Mouse (Mus musculus): ENCODE measurements around the gene Kifc5b.
A peak's percentile ranks its signal among the peaks of the same experiment; 100 is the strongest.

Gene Kifc5b

DNA sequence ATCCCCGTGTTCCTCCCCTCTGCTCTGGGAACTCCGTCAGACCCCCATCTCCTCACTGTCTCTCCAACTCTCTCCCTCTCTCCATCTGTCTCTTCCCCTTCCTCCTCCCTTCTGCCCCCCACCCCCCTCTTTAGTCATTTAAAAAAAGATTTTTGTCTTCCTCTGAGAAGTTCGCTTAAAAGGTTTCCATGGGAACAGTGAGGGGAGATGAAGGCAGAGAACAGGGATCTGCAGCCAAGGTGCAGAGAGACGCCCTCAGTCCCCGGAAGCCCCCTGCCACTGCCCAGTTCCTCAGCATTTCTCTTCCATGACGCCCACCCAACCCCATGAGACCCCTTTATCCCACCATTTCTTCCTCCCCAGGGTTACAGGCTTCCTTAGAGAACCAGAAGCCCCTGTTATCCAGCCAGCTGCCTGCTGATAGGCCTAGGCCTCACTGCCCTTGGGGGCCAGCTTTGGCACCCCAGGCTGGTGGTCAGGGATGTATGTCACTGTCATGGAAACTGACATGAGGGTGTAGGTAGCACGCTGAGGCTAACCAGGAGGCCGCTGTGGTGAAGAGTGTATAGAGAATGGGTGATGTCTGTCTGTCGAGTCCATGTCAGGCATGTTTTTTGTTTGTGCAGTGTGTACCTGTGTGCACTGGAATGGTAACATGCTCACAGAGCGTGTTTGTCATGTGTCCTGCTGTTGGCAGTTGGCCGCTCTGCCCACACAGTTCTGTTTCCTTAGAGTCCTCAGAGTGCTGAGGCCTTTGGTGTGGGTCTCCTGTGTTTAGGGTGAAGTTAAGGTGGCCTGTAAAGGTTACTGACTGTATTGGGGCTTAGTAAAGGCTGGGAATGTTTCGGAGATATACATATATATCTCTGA is 30.6 kb downstream of the Kifc5b start:
- no peak for DNase-seq

DNA sequence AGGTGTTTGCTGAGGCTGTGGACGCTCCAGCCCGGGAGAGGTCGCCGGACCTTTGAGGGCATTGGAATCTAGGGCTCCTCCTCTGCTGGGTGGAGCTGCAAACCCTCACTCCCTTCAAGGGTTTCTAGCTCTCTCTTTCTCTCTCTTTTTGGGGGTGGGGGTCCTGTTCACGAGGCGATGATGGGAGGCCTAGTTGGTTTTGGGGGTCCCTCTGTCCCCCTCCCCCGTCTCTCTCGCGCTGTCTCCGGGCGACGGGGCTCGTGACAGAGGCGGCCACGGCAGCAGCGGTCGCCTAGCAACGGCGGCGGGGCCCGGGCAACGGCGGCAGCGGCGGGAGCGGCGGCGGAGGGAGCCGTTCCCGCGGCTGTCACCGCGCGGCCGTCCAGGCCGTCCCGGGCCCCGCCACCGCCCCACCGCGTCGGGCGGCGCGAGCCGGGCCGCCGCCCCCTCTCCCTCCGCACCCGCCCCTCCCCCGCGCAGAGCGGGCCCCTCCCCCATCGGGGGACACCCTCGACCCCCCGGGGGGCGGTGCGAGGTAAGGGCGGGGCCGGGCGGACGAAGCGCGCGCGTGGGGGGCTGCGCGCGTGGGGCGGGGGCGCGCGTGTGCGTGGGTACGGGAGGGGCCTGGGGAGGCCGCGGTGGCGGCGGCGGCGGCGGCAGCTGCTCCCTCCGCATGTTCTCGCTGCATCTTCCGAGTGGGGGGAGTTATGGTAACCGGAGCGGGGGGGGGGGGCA is 31.6 kb downstream of the Kifc5b start:
- DNase-seq, result peak; percentile 52 to 83

DNA sequence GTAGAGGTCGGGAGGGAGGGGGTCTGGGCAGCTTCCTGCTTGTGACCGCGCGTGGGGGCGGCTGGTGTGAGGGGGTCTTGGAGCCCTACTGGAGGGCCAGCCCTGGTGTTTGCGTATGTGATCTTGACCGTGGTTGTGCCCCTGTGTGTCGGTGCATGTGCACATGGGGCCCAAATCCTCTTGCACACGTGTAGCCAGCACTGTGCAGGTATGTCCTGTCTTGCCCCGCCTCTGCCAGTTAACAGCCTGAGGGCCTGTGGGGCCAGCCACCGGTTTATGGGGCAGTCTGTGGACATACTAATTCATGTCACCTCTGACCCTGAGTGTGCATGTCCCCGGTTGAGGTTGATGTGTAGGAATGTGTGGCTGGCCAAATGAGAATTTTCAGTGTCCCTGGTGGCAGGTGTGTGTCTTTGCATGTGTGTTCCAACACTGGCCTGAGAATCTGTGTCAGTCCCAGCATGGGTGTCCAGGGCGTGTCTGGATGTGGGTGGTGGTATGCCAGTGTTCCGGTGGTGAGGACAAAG is 32.2 kb downstream of the Kifc5b start:
- peak in 1 of 2 experiments; percentile 39 for DNase-seq

DNA sequence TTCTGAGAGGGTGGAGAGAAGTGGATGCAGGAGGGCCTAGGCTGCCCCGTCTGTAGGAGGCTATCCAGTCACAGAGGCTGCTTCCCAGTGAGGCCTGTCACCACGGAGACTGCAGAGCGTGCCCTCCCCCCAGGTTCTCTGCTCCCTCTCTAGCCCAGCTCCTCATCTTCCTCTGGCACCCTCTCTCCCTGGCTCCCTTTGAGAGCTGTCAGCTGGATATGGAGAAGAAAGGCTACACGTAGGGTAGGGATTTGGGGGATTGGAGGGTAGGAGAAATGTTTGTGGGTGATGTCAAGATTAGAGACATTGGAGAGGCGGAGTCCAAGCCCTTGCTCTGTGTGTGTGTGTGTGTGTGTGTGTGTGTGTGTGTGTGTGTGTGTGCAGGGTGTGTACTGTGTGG is 33.0 kb downstream of the Kifc5b start:
- DNase-seq, result no peak

DNA sequence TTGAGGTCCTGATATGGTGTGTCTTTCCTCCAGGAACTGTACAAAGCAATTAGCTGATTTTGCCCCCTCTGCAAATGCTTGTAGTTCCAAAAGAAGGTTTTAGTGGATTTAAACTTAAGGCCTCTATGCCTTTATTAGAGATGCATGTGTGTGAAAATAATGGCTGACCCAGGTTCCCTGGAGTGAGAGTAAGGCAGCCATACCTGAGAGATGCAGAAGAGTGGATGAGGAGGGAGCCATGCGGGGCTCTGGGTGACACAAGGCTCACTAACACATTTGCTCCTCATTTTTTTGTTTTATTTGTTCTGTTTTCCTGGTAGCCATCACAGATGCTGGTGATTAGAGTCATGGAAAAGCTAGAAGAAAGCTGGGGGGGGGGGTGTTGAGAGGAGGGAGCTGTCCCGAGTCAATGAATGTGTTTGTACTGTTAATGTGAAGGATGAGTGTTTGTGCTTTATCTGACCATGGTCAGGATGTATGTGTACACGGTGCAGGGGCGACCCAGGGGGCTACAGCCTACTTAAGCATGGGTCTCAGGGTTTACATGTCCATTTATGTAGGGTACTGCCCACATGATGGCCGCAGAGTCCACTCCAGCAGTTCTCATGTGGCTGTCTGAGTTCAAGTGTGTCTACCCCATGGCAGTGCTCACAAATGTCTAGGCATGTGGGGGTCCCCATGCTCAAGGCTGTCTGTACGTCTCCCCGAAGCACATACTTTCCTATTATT is 33.8 kb downstream of the Kifc5b start:
- no peak for DNase-seq

GRCm38 (mm10) chr17:26951406-26951805 is 34.5 kb downstream of the Kifc5b start:
- peak; percentile 74 to 83 for DNase-seq

- no peak for DNase-seq
Measured at GRCm38 (mm10) chr17:26951952-26952877, 35.3 kb downstream of the Kifc5b start.

GRCm38 (mm10) chr17:26953201-26953600 is 36.3 kb downstream of the Kifc5b start:
- no peak for DNase-seq

DNA sequence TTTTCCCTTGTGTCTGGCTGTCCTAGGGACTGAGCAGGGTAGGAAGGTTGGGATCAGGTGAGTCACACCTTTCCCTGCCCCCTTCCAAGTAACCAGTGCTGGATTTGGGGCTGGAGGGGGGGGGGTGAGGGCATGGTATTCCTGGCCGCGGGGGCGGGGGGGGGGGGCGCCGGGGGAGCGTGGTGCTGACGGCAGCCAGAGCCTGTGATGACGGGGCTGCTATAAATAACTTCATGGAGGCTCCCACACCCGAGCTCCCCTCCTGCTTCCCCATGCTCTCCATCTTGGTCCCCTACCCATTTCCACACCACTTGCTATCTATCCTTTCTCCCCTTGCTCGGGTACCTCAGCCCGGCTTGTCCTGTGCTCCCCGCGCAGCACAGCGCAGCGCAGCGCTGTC is 36.8 kb downstream of the Kifc5b start:
- DNase-seq, result no peak

GRCm38 (mm10) chr17:26956309-26956708 is 39.4 kb downstream of the Kifc5b start:
- no peak for DNase-seq

DNA sequence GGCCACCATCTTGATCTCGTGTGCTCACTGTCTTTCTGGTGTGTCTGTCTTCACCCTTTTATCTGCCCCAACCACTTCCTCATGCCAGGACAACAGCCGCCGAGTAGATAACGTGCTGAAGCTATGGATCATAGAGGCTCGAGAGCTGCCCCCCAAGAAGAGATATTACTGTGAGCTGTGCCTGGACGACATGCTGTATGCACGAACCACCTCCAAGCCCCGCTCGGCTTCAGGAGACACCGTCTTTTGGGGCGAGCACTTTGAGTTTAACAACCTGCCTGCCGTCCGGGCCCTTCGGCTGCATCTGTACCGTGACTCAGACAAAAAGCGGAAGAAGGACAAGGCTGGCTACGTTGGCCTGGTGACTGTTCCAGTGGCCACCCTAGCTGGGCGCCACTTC is 40.0 kb downstream of the Kifc5b start:
- no peak for DNase-seq

DNA sequence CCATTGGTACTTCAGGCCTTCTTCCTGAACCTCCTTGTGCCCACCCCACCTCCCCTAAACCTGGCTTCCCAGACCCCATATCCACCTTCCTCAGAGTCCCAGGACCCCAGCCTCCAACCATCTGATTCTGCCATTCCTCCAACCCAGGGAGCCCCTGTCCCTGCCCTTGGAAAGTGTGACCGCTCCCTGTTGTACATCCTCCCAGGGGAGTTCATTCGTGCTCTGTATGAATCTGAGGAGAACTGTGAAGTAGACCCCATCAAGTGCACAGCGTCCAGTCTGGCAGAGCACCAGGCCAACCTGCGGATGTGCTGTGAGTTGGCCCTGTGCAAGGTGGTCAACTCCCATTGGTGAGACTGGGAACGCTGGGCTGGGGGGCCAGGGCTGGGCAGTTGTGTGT is 41.0 kb downstream of the Kifc5b start:
- no peak for DNase-seq

DNA sequence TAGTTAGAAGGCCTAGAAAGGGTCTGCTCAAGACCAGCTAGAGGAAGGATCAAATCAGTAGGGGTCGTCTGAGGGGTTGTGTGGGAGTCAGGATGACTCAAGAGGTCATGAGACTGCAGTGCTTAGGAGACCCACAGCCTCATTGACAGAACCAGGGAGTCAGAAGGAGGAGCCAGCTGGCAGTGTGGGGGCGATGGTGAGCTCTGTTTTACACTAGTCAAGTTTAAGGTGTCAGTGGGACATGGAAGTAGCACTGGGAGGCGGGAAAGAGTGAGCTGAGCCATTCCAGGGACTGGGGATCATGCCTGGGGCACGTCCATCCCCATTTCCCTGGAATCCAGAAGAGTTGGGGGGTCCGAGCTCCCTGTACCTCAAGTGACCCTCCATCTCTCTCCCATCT is 42.0 kb downstream of the Kifc5b start:
- DNase-seq, result no peak

DNA sequence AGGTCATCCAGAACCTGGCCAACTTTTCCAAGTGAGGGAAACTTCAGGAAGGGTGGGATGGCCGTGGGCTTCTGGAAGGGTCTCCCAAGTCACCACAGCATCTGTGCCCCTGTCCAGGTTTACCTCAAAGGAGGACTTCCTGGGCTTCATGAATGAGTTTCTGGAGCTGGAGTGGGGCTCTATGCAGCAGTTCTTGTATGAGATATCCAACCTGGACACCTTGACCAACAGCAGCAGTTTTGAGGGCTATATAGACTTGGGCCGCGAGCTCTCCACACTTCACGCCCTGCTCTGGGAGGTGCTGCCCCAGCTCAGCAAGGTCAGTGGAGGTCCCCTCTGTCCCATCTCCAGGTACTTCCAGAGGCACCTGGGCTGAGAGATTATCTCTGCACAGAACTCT is 42.9 kb downstream of the Kifc5b start:
- no peak for DNase-seq

GRCm38 (mm10) chr17:26961572-26962240 is 44.8 kb downstream of the Kifc5b start:
- DNase-seq, result no peak

DNA sequence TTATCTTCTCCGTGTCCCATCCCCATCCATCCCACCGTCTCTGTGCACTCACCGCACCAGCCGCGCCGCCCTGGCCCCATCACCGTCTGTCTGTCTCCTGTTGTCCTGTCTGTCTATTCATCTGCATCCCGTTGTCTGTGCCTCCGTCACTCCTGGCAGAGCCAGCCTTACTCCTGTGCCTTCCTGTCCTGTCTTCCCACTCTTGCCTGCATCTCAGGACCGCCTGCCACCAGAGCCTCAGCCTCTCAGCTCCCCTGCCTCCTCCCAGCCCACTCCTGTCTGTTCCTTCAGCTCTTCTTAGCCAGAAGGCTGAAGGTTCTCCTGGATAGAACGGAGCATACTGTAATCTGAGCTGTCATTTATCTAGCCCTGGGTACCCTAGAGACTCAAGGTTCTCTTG is 50.1 kb downstream of the Kifc5b start:
- DNase-seq, result no peak

DNA sequence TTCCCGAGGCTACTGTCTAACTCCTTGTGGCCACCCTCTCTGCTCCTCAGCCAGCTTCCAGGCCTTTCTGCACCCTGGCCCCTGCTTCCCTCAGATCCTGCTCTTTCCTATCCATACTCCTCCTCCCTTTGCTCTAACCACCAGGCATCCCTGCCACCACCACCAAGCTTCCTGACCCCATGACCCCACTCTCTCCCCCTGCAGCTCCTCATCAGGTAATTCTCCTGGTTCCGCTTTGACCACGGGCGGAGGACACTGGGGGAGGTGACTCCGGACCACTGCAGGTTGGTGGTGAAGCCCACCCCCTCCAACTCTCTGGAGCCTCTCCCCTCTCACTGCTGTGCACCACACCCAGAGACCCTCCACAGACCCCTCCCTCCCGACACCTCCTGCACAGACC is 50.6 kb downstream of the Kifc5b start:
- no peak for DNase-seq

- DNase-seq, result no peak
Measured at GRCm38 (mm10) chr17:26968200-26968611, 51.3 kb downstream of the Kifc5b start.

- DNase-seq, result no peak
Measured at GRCm38 (mm10) chr17:26969257-26969656, 52.4 kb downstream of the Kifc5b start.

DNA sequence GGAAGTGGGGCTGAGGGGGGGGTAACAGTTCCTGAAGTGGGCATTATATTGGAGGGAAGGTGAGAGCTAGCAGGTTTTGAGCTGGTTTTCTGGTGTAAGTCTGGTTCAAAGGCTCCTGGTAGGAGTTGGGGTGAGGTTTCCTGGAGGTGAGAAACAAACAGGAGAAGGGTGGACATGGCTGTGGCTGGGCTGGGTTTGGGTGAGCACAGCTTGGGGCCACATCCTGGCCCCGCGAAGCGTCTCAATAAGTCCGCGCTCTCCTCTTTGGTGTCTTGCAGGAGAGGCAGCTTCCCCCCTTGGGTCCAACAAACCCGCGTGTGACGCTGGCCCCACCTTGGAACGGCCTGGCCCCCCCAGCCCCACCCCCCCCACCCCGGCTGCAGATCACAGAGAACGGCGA is 53.3 kb downstream of the Kifc5b start:
- DNase-seq, result no peak

DNA sequence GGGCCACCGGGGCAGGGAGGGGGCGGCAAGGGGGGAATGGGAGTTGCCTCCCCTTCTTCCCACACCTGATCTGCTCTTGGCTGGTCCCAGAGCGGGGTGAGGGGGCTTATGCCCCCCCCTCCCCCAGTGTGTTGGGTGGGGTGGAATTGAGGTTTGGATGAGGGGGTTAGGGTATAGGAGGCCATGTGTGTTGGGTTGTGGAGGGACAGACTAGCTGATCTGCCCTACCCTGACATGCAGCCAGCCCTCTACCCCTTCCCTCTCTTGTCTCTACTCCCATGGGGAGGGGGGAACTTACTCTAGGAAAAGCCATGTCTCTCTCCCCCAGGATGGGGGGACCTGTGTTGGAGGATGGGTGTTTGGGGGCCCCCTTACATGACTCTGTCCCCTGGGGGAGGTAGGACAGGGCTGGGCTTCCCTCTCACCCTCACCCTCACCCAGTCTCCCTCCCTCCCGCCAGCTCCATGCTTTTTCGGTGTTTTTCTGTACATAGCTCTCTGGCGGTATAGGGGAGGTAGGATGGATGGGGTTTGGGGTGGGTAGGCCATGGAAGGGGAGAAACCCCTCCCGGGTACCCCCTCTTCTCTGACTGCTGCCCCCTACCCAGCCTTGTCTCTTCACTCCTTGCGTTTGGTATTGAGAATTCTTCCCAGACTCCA is 54.5 kb downstream of the Kifc5b start:
- DNase-seq, result no peak

Data from kidney, postnatal 36 days (tissue).